Mouse (Mus musculus): ENCODE data around the gene Rdh11.

DNA sequence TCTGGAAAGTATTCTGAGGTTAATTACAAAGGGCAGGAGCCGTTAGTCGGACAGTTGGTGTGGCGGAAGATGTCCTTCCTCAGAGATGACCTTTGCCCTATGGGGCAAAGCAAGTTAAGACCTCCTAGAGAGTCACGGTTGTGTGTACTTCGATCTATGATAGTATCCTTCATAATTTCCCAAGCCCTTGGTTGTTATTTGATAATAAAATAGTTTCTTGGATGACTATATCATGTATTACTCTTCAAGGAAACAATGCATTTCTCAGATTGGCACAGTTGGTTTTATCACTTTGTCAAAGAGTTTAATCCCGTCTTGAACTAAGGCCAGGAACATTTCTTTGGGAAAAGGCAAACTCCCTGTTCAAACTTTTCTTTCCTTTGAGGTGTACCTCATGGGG lies at the start of gene Rdh11:
- TF ChIP-seq CTCF (IDR thresholded peaks at IDR 0.05) (no peak), EP300 (IDR thresholded peaks at IDR 0.05) (no peak)

Measured in lung, postnatal 0 days (tissue).